Mouse (Mus musculus) lung, adult 2 months (tissue): ENCODE results near the gene Fmo4.

ENCODE experiments used
- CTCF ChIP-seq: fragments of 200-500 bp; IDR thresholded peaks from 2 replicates; pipeline ENCODE4 v1.5.1; 2011; ENCODE audit warnings: mild to moderate bottlenecking, low read length, control low read depth; ENCODE audit not compliant: insufficient read depth
- POLR2A ChIP-seq: fragments of 200-500 bp; IDR thresholded peaks from 2 replicates; pipeline ENCODE4 v1.6.1; 2011; ENCODE audit warnings: low read depth, mild to moderate bottlenecking, control low read depth, low read length, borderline replicate concordance; ENCODE audit errors: extremely low read depth

GRCm38 (mm10) chr1:162814932-162815331, 1.2 kb upstream of the Fmo4 start:
- TF ChIP-seq POLR2A, result no peak
- no peak for TF ChIP-seq CTCF
